Mouse (Mus musculus) MEL (cell line): Measurements from ENCODE around the gene Prr22. TPM values are rescaled to one million over a fixed set of nuclear protein-coding genes. Genes with fewer than 3 reads are reported as not detected.

Experiments
- DNase-seq: peaks from one replicate; pipeline ENCODE4 v3.0.0; 2011; ENCODE audit warnings: low read depth, low spot score
- H3K27ac ChIP-seq: 2 replicates; pipeline ENCODE4 v1.5.1; 2012; ENCODE audit warnings: low read depth, mild to moderate bottlenecking, control low read depth, low read length, moderate library complexity; ENCODE audit not compliant: control insufficient read depth
- H3K27me3 ChIP-seq, 2 experiments: fragments of 150-350 bp in 1 of 2; sonication (generic) in 1 of 2; 2 replicates each; pipeline ENCODE4 v1.6.1; 2012; ENCODE audit warnings: low read length in 2 of 2, mild to moderate bottlenecking in 2 of 2, improper control_type of control experiment in 1 of 2, moderate library complexity in 1 of 2; ENCODE audit not compliant: insufficient read depth in 2 of 2, control insufficient read depth in 1 of 2
- H3K36me3 ChIP-seq, 2 experiments: 2 replicates each; pipeline ENCODE4 v1.6.1; 2012 to 2014; ENCODE audit warnings: low read length in 2 of 2, improper control_type of control experiment in 1 of 2, inconsistent platforms in 1 of 2, mild to moderate bottlenecking in 1 of 2; ENCODE audit not compliant: insufficient read depth in 2 of 2, control insufficient read depth in 1 of 2
- H3K4me1 ChIP-seq, 2 experiments: fragments of 150-350 bp in 1 of 2; sonication (generic) in 1 of 2; 2 replicates each; pipeline ENCODE4 v1.6.1; 2012; ENCODE audit warnings: low read length in 2 of 2, improper control_type of control experiment in 1 of 2, mild to moderate bottlenecking in 1 of 2; ENCODE audit not compliant: insufficient read depth in 2 of 2, control insufficient read depth in 1 of 2
- H3K4me3 ChIP-seq, 2 experiments: fragments of 150-350 bp in 1 of 2; sonication (generic) in 1 of 2; 2 replicates each; pipeline ENCODE4 v1.5.1; 2012; ENCODE audit warnings: low read depth in 2 of 2, low read length in 2 of 2, mild to moderate bottlenecking in 2 of 2, moderate library complexity in 2 of 2, control low read depth in 1 of 2, improper control_type of control experiment in 1 of 2; ENCODE audit not compliant: control insufficient read depth in 1 of 2, insufficient read depth in 1 of 2
- H3K79me2 ChIP-seq: 2 replicates; pipeline ENCODE4 v1.6.1; 2012; ENCODE audit warnings: mild to moderate bottlenecking, low read length, moderate library complexity; ENCODE audit not compliant: control insufficient read depth, poor library complexity, insufficient read depth
- H3K9ac ChIP-seq: 2 replicates; pipeline ENCODE4 v1.6.1; 2012; ENCODE audit warnings: low read depth, mild to moderate bottlenecking, control low read depth, low read length, moderate library complexity; ENCODE audit not compliant: control insufficient read depth, poor library complexity, severe bottlenecking
- H3K9me3 ChIP-seq: fragments of 150-350 bp; sonication (generic); replicated peaks from 2 replicates; pipeline ENCODE4 v1.6.1; 2012; ENCODE audit warnings: mild to moderate bottlenecking, low read length, improper control_type of control experiment, moderate library complexity; ENCODE audit not compliant: insufficient read depth
- EP300 ChIP-seq, 2 experiments: IDR thresholded peaks; 2 replicates each; pipeline ENCODE4 v1.6.1; 2011; ENCODE audit warnings: improper control_type of control experiment in 2 of 2, low read length in 2 of 2, low read depth in 1 of 2, mild to moderate bottlenecking in 1 of 2
- GABPA ChIP-seq: IDR thresholded peaks from 2 replicates; pipeline ENCODE4 v1.6.1; 2012; ENCODE audit warnings: low read depth, mild to moderate bottlenecking, inconsistent platforms, low read length, improper control_type of control experiment, moderate library complexity
- HCFC1 ChIP-seq: IDR thresholded peaks from 2 replicates; pipeline ENCODE4 v1.6.1; 2012; ENCODE audit warnings: low read depth, mild to moderate bottlenecking, inconsistent platforms, low read length, improper control_type of control experiment, moderate library complexity
- KAT2A ChIP-seq: conservative IDR thresholded peaks from 2 replicates; pipeline ENCODE4 v1.6.1; 2012; ENCODE audit warnings: low read depth, low read length, improper control_type of control experiment, inconsistent platforms
- MAFK ChIP-seq: IDR thresholded peaks from 2 replicates; pipeline ENCODE4 v1.6.1; 2011; ENCODE audit warnings: low read depth, mild to moderate bottlenecking, low read length, improper control_type of control experiment, borderline replicate concordance
- MAX ChIP-seq: IDR thresholded peaks from 2 replicates; pipeline ENCODE4 v1.6.1; 2011; ENCODE audit warnings: low read length, improper control_type of control experiment
- MEF2A ChIP-seq: IDR thresholded peaks from 2 replicates; pipeline ENCODE4 v1.6.1; 2014; ENCODE audit warnings: low read depth, mild to moderate bottlenecking, inconsistent platforms, low read length, improper control_type of control experiment; ENCODE audit not compliant: poor library complexity, insufficient replicate concordance, severe bottlenecking; ENCODE audit errors: extremely low read depth
- MXI1 ChIP-seq: IDR thresholded peaks from 2 replicates; pipeline ENCODE4 v1.6.1; 2011; ENCODE audit warnings: mild to moderate bottlenecking, low read depth, low read length, improper control_type of control experiment
- MYB ChIP-seq: IDR thresholded peaks from 2 replicates; pipeline ENCODE4 v1.6.1; 2011; ENCODE audit warnings: mild to moderate bottlenecking, low read depth, low read length, improper control_type of control experiment
- MYC ChIP-seq: IDR thresholded peaks from 2 replicates; pipeline ENCODE4 v1.6.1; 2011; ENCODE audit warnings: low read depth, mild to moderate bottlenecking, low read length, improper control_type of control experiment, moderate library complexity
- NELFE ChIP-seq: IDR thresholded peaks from 2 replicates; pipeline ENCODE4 v1.6.1; 2011; ENCODE audit warnings: low read depth, low read length, improper control_type of control experiment
- NRF1 ChIP-seq: IDR thresholded peaks from 2 replicates; pipeline ENCODE4 v1.6.1; 2014; ENCODE audit warnings: low read depth, mild to moderate bottlenecking, inconsistent platforms, low read length, improper control_type of control experiment, moderate library complexity; ENCODE audit not compliant: poor library complexity, insufficient read depth, severe bottlenecking
- POLR2AphosphoS5 ChIP-seq: IDR thresholded peaks from 2 replicates; pipeline ENCODE4 v1.6.1; 2012; ENCODE audit warnings: low read depth, borderline replicate concordance, mild to moderate bottlenecking, inconsistent platforms, low read length, moderate library complexity, mixed read lengths
- RAD21 ChIP-seq: IDR thresholded peaks from 2 replicates; pipeline ENCODE4 v1.6.1; 2011; ENCODE audit warnings: mild to moderate bottlenecking, low read depth, low read length, improper control_type of control experiment
- TAL1 ChIP-seq: IDR thresholded peaks from 2 replicates; pipeline ENCODE4 v1.6.1; 2012; ENCODE audit warnings: mild to moderate bottlenecking, inconsistent platforms, low read length, moderate library complexity, mixed read lengths
- USF1 ChIP-seq: IDR thresholded peaks from 2 replicates; pipeline ENCODE4 v1.6.1; 2014; ENCODE audit warnings: low read depth, mild to moderate bottlenecking, inconsistent platforms, low read length, improper control_type of control experiment, moderate library complexity
- ZC3H11A ChIP-seq: IDR thresholded peaks from 2 replicates; pipeline ENCODE4 v1.6.1; 2012; ENCODE audit warnings: low read depth, mild to moderate bottlenecking, inconsistent platforms, low read length, improper control_type of control experiment
- ZMIZ1 ChIP-seq: IDR thresholded peaks from 2 replicates; pipeline ENCODE4 v1.6.1; 2012; ENCODE audit warnings: low read depth, mild to moderate bottlenecking, inconsistent platforms, low read length, improper control_type of control experiment, moderate library complexity
- ZNF384 ChIP-seq: IDR thresholded peaks from 2 replicates; pipeline ENCODE4 v1.6.1; 2012; ENCODE audit warnings: low read depth, mild to moderate bottlenecking, inconsistent platforms, low read length, improper control_type of control experiment
- polyA plus RNA-seq, 2 experiments: library from polyadenylated mRNA; stranded (reverse) in 1 of 2; unstranded in 1 of 2; fragments of >175 nt in 1 of 2; fragments of >200 nt in 1 of 2; gene quantifications; 2 replicates each; pipeline versions ENCODE4 v1.2.1 to v1.2.4; 2012; ENCODE audit warnings: low replicate concordance in 2 of 2, low read depth in 1 of 2; ENCODE audit not compliant: insufficient read length in 2 of 2, insufficient read depth in 1 of 2, missing spikeins in 1 of 2
- total RNA-seq: library from RNA; depleted of rRNA; stranded (reverse); fragments of 300-350 nt; gene quantifications from 2 replicates; pipeline ENCODE4 v1.2.3, GENCODE M21; 2012

Gene Prr22
- total and polyA plus RNA-seq, 3 experiments, result 1.3 to 5.5 TPM; not detected in 1

DNA sequence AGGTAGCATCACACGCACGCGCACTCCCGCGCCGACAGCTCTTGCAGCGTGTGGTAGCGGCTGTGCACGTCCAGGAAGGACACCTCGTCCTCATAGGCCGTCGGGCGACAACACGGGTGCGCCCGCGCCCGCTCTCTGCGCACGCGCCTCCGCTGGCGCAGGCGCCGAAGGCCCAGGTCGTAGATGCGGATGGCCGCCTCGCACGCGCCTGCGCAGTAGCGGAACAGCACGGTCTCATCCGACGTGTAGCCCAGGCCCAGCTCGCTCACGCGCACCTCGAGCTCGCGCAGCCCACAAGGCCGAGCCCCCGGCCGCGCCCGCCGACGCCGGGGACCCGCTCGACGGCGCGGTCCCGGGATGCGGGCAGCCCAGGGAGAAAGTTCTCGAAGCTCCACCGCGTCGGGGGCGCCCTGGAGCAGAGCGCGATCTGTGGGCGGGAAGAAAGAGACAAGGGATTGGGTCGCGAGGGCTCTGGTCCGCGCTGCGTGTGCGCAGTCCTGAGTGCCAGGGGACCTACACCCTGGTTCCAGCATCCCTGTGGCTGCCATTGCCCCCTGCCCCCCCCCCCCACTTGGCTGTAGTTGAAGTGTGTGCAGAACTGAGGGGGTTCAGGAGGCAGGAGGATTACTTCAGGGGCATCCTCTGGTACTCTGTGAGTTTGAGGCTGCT lies 18.5 kb upstream of the Prr22 start:
- H3K27me3 ChIP-seq, result no peaks in the 10 kb centered on the region
- TF ChIP-seq ZNF384, result no peak
- TF ChIP-seq MYB, result no peak
- TF ChIP-seq GABPA, result no peak
- no peak for TF ChIP-seq KAT2A
- no peak for TF ChIP-seq MAX
- TF ChIP-seq MEF2A, result no peak
- no peak for TF ChIP-seq TAL1
- TF ChIP-seq HCFC1, result no peak
- no peak for TF ChIP-seq NRF1
- TF ChIP-seq MAFK, result no peak
- TF ChIP-seq POLR2AphosphoS5, result no peak
- no peak for TF ChIP-seq RAD21
- no peak for TF ChIP-seq ZC3H11A
- no peak for TF ChIP-seq ZMIZ1
- TF ChIP-seq NELFE, result no peak
- H3K4me3 ChIP-seq, result no peak overlapping the region
- no peaks in the 10 kb centered on the region for H3K4me1 ChIP-seq
- H3K27ac ChIP-seq, result no peak overlapping the region
- no peaks in the 10 kb centered on the region for H3K36me3 ChIP-seq
- no peaks in the 10 kb centered on the region for H3K79me2 ChIP-seq
- no peak for DNase-seq
- H3K9ac ChIP-seq, result no peak overlapping the region
- no peaks in the 10 kb centered on the region for H3K9me3 ChIP-seq

DNA sequence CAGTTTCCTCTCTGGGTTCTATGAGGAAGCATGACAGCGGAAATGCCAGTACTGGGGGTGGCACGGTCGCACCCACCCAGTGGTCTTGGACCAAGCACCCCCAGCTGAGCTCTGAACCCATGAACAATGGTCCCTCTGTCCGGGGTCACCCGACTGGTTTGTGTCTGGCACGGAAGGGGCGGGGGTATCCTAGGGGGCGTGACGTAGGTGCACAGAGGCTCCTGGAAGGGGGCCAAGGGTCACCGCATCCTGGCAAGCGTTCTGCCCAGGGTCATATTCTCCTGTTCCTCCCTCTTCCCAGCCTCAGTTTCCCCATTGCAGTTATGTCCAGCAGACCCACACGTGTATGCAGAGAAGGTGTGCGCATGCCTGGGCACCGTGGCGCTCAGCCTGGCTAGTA lies 16.6 kb upstream of the Prr22 start:
- no peak overlapping the region for H3K9ac ChIP-seq
- H3K4me1 ChIP-seq, result peaks cover 0 to 5% of the 10 kb centered on the region in 2 experiments; a peak in 1 of 4 replicates
- no peak overlapping the region for H3K27ac ChIP-seq
- no peaks in the 10 kb centered on the region; the same call in 1 of the 2 replicates for H3K79me2 ChIP-seq
- no peaks in the 10 kb centered on the region for H3K9me3 ChIP-seq
- no peak for DNase-seq
- TF ChIP-seq NELFE (no peak), ZC3H11A (no peak), MXI1 (no peak), POLR2AphosphoS5 (no peak), EP300 (IDR thresholded peaks at IDR 0.05; ENCODE audit: low read depth in 1 of 2, low read length in 2 of 2) (no peak), MYC (no peak), USF1 (no peak)
- no peak overlapping the region for H3K4me3 ChIP-seq
- peaks cover 0 to 3% of the 10 kb centered on the region in 2 experiments; a peak in 1 of 4 replicates for H3K36me3 ChIP-seq
- no peaks in the 10 kb centered on the region for H3K27me3 ChIP-seq
